Mouse (Mus musculus): ENCODE results near the gene Gm8138. TPM values are rescaled to one million over a fixed set of nuclear protein-coding genes. Genes with fewer than 3 reads are reported as not detected.
"Not testable (repeated sequence)": the region's sequence is repeated elsewhere in the genome, so short reads cannot be mapped to it uniquely, and the experiment has no call there.

Gene Gm8138
- polyA plus RNA-seq (2012; rRNA removed), result not detected in 2 replicates

- not testable (repeated sequence) for DNase-seq; H3K4me3 ChIP-seq (replicated peaks; ENCODE audit: extremely low read depth, low read depth, low read length); H3K4me1 ChIP-seq (ENCODE audit: control insufficient read depth, insufficient read depth, low read length)
- WGBS, result no CpG with 5 or more reads among the region's 3 CpGs
Measured at GRCm38 (mm10) chr14:43416250-43416649, at the start of gene Gm8138. Gene Gm8138, minus strand, starts transcription at chr14:43416350.

GRCm38 (mm10) chr14:43361713-43362112 is 54.4 kb downstream of the Gm8138 start:
- 81% methylated on average over 11 of the region's 11 CpGs for WGBS
- DNase-seq; H3K4me3 ChIP-seq (replicated peaks; ENCODE audit: extremely low read depth, low read depth, low read length); H3K4me1 ChIP-seq (ENCODE audit: control insufficient read depth, insufficient read depth, low read length): not testable (repeated sequence)

Other genes with a start within 250 kb of the Gm8138 start
- not detected in 2 replicates for gene Gm7233, start 236.5 kb downstream of the Gm8138 start, polyA plus RNA-seq (2012; rRNA removed)
- not detected in 2 replicates for gene Gm8122, start 181.0 kb downstream of the Gm8138 start, polyA plus RNA-seq (2012; rRNA removed)
- gene Gm8126, start 157.7 kb downstream of the Gm8138 start, polyA plus RNA-seq (2012; rRNA removed), result not detected in 2 replicates
- not detected in 2 replicates for gene Gm9732, start 141.3 kb downstream of the Gm8138 start, polyA plus RNA-seq (2012; rRNA removed)
- not detected in 2 replicates for gene Gm8127, start 122.5 kb downstream of the Gm8138 start, polyA plus RNA-seq (2012; rRNA removed)
- gene 1700001F09Rik, start 68.5 kb downstream of the Gm8138 start, polyA plus RNA-seq (2012; rRNA removed), result not detected in 2 replicates
- gene Gm5799, start 127.2 kb upstream of the Gm8138 start, polyA plus RNA-seq (2012; rRNA removed), result not detected in 2 replicates
- gene Gm17654, start 162.8 kb upstream of the Gm8138 start, polyA plus RNA-seq (2012; rRNA removed), result not detected in 2 replicates
- not detected in 2 replicates for gene Gm10375, start 191.7 kb upstream of the Gm8138 start, polyA plus RNA-seq (2012; rRNA removed)